In genomic region chr1:76246181-76246796, GRCm38 (mm10) we compare ENCODE assay signal across 14 mouse cellular contexts.
A peak's percentile ranks its signal among the peaks of the same experiment; 100 is the strongest.
DNase-seq lines count a peak whose midpoint lies in the region; ATAC-seq and TF ChIP-seq lines count a peak whose summit lies in the region.
"Had no signal": no experiment of that assay in that cellular context is flagged by ENCODE, and none has a peak within 500 bp of the region (broad histone marks: within the 10 kb centered on the region; RNA-seq: fewer than 3 reads in every experiment).

No protein-coding gene starts in this region.

- no peak overlapping the region for H3K27ac ChIP-seq in heart, embryonic 11.5 days (ENCODE audit: low read depth, low read length)
- H3K27ac ChIP-seq in embryonic facial prominence, embryonic 12.5 days, result 0 out of 2 replicates have a peak overlapping the region, but pooled peaks have one; percentile 11
- H3K27ac ChIP-seq in intestine, postnatal 0 days (ENCODE audit: low read depth, low read length), result no peak overlapping the region
- H3K27ac ChIP-seq: embryonic facial prominence, embryonic 13.5 days had no signal

- ATAC-seq in heart, embryonic 11.5 days (replicated peaks; ENCODE audit: insufficient number of reproducible peaks, low FRiP score, low TSS enrichment), result no peak
- no peak for ATAC-seq in embryonic facial prominence, embryonic 12.5 days (ENCODE audit: insufficient number of reproducible peaks, insufficient read depth, low FRiP score, low TSS enrichment)
- no peak for ATAC-seq in intestine, postnatal 0 days
- ATAC-seq: inflammation-experienced regulatory T-cells, adult 6 months; Patski had no signal

- no peaks in the 10 kb centered on the region for H3K27me3 ChIP-seq in heart, embryonic 11.5 days (ENCODE audit: control insufficient read depth, insufficient read depth, low read length)
- H3K27me3 ChIP-seq in embryonic facial prominence, embryonic 12.5 days, result no peaks in the 10 kb centered on the region
- no peaks in the 10 kb centered on the region for H3K27me3 ChIP-seq in intestine, postnatal 0 days (replicated peaks; ENCODE audit: control insufficient read depth, insufficient read depth, low read length)
- H3K27me3 ChIP-seq: embryonic facial prominence, embryonic 13.5 days; megakaryocyte, embryonic 14.5 days had no signal

- no peak for TF ChIP-seq CTCF in intestine, postnatal 0 days (IDR thresholded peaks at IDR 0.05; ENCODE audit: low read depth)

- DNase-seq in heart, adult 11 months, result peak; percentile 76
- DNase-seq in Muller cell, postnatal 12 days (ENCODE audit: inconsistent ontology term), result peak; percentile 74
- DNase-seq in mesoderm, embryonic 11.5 days (ENCODE audit: low read depth, low spot score), result peak; percentile 54
- no peak for DNase-seq in urinary bladder, adult 2 months (ENCODE audit: low spot score)
- DNase-seq: adrenal gland, postnatal 10 days; cerebellum, adult 11 months; lung, adult 18-20 months had no signal

- no peaks in the 10 kb centered on the region for H3K36me3 ChIP-seq in heart, embryonic 11.5 days (ENCODE audit: control insufficient read depth, insufficient read depth, low read length)
- H3K36me3 ChIP-seq in embryonic facial prominence, embryonic 12.5 days, result no peaks in the 10 kb centered on the region
- no peaks in the 10 kb centered on the region for H3K36me3 ChIP-seq in intestine, postnatal 0 days (ENCODE audit: control insufficient read depth, insufficient read depth)
- H3K36me3 ChIP-seq: embryonic facial prominence, embryonic 13.5 days had no signal

- H3K9me3 ChIP-seq in heart, embryonic 11.5 days (replicated peaks; ENCODE audit: control insufficient read depth, low read length), result no peaks in the 10 kb centered on the region
- H3K9me3 ChIP-seq in embryonic facial prominence, embryonic 12.5 days, result no peaks in the 10 kb centered on the region
- no peaks in the 10 kb centered on the region for H3K9me3 ChIP-seq in intestine, postnatal 0 days (ENCODE audit: control insufficient read depth)
- H3K9me3 ChIP-seq: embryonic facial prominence, embryonic 13.5 days had no signal

- H3K4me3 ChIP-seq in heart, embryonic 11.5 days (ENCODE audit: low read depth, low read length), result no peak overlapping the region
- no peak overlapping the region for H3K4me3 ChIP-seq in embryonic facial prominence, embryonic 12.5 days
- H3K4me3 ChIP-seq in intestine, postnatal 0 days (ENCODE audit: low read depth, low read length), result no peak overlapping the region
- H3K4me3 ChIP-seq: embryonic facial prominence, embryonic 13.5 days; megakaryocyte, embryonic 14.5 days had no signal

- H3K4me1 ChIP-seq in heart, embryonic 11.5 days (ENCODE audit: control insufficient read depth, insufficient read depth, low read length), result peaks cover 6% of the 10 kb centered on the region; the same call in 1 of the 2 replicates
- H3K4me1 ChIP-seq in embryonic facial prominence, embryonic 12.5 days, result peaks cover 14% of the 10 kb centered on the region
- no peaks in the 10 kb centered on the region for H3K4me1 ChIP-seq in intestine, postnatal 0 days (replicated peaks; ENCODE audit: control insufficient read depth, insufficient read depth, low read length)
- H3K4me1 ChIP-seq: megakaryocyte, embryonic 14.5 days had no signal

- WGBS in heart, embryonic 11.5 days (ENCODE audit: insufficient replicate concordance), result 41% methylated on average over 8 of the region's 8 CpGs
- 23% methylated on average over 8 of the region's 8 CpGs for WGBS in embryonic facial prominence, embryonic 12.5 days
- WGBS in intestine, postnatal 0 days, result 58% methylated on average over 8 of the region's 8 CpGs

- no peak overlapping the region for H3K9ac ChIP-seq in heart, embryonic 11.5 days (ENCODE audit: low read depth, low read length)
- H3K9ac ChIP-seq in embryonic facial prominence, embryonic 12.5 days, result no peak overlapping the region
- no peak overlapping the region for H3K9ac ChIP-seq in intestine, postnatal 0 days (ENCODE audit: low read depth, low read length)
- H3K9ac ChIP-seq: embryonic facial prominence, embryonic 13.5 days had no signal

- no peak overlapping the region for H3K4me2 ChIP-seq in heart, embryonic 11.5 days
- no peak overlapping the region for H3K4me2 ChIP-seq in embryonic facial prominence, embryonic 12.5 days (replicated peaks)
- no peak overlapping the region for H3K4me2 ChIP-seq in intestine, postnatal 0 days (replicated peaks; ENCODE audit: low read depth)
- H3K4me2 ChIP-seq: embryonic facial prominence, embryonic 13.5 days had no signal
